8 mouse cellular contexts compared by ENCODE assay signal in the genomic region with DNA sequence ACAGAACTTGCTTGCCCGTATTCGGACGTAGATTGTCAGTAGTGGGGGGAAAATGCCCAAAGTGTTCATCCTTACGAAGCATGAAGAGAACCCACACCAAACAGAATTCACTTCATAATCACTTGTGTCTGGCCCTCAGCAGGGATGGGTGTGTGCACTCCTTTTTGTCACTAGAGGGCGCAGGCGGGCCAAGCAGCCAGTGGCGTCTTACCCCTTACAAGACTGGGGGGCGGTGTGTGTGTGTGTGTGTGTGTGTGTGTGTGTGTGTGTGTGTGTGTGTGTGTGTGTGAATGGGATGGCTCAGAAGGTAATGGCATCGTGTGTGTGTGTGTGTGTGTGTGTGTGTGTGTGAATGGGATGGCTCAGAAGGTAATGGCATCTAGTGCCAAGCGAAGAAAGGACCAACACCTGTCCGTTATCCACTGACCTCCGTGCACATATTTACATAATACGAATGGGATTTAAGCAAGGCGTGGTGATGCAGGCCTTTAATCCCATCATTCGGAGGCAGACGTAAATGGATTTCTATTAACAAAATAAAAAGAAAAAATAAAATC. TPM values are rescaled to one million over a fixed set of nuclear protein-coding genes. Genes with fewer than 3 reads are reported as not detected.
DNase-seq lines count a peak whose midpoint lies in the region; ATAC-seq and TF ChIP-seq lines count a peak whose summit lies in the region.

Gene Vps35l (plus strand): TSS at position 252 of the 557 bp plus-strand sequence.

- intact Hi-C loops in gastrocnemius, adult 2 months (cut with DNase I): loop anchor here (1.0 kb wide), 1 partner anchor 28 kb away; the partner anchor contains the start of gene Ccp110

- TF ChIP-seq CTCF in gastrocnemius, adult 2 months (IDR thresholded peaks at IDR 0.05): peak; percentile 75

- peak within 1 kb of the TSS; percentile 90 for H3K4me3 ChIP-seq in gastrocnemius, adult 2 months
- peak within 1 kb of the TSS; percentile 84 for H3K4me3 ChIP-seq in hindbrain, embryonic 16.5 days (ENCODE audit: low read length)

- H3K9ac ChIP-seq in hindbrain, embryonic 16.5 days (ENCODE audit: low read depth, low read length): peak within 1 kb of the TSS; percentile 84

- peak; percentile 84 for ATAC-seq in activated CD4-positive, CD25-positive, alpha-beta regulatory T cell, adult 4 months
- peak; percentile 79 for ATAC-seq in hindbrain, embryonic 16.5 days

- DNase-seq in cerebellum, postnatal 4 days (ENCODE audit: low spot score in 2 of 2): peak; percentile 67 to 84
- peak; percentile 84 for DNase-seq in gastrocnemius, adult 2 months
- peak; percentile 72 for DNase-seq in left cerebral cortex, adult 11 months (ENCODE audit: low spot score)
- DNase-seq in lung, postnatal 36 days: peak; percentile 90
- DNase-seq in retina, postnatal 1 day: peak; percentile 92
- peak; percentile 86 for DNase-seq in thymus, postnatal 4 days

- 1% methylated on average over 14 of the region's 16 CpGs for whole genome bisulfite sequencing in hindbrain, embryonic 16.5 days

- H3K27ac ChIP-seq in gastrocnemius, adult 2 months: peak within 1 kb of the TSS; percentile 87
- H3K27ac ChIP-seq in hindbrain, embryonic 16.5 days (ENCODE audit: low read depth, low read length): peak within 1 kb of the TSS; percentile 87

- H3K4me2 ChIP-seq in hindbrain, embryonic 16.5 days (ENCODE audit: low read length): peak within 1 kb of the TSS; percentile 62

- H3K36me3 ChIP-seq in hindbrain, embryonic 16.5 days (ENCODE audit: control insufficient read depth, insufficient read depth, low read length): peaks cover 4% of the 10 kb centered on the region

- peaks cover 12% of the 10 kb centered on the region for H3K4me1 ChIP-seq in hindbrain, embryonic 16.5 days (ENCODE audit: control insufficient read depth, insufficient read depth, low read depth, low read length)

- H3K9me3 ChIP-seq in hindbrain, embryonic 16.5 days (ENCODE audit: control insufficient read depth, low read length): no peaks in the 10 kb centered on the region

- H3K27me3 ChIP-seq in hindbrain, embryonic 16.5 days (replicated peaks; ENCODE audit: control insufficient read depth, insufficient read depth, low read length): no peaks in the 10 kb centered on the region

RNA-seq across cellular contexts. Expression of gene Vps35l, which starts in this region (rescaled TPM):
- 10 to 100 TPM; 54.5 to 62.0 TPM for polyA plus RNA-seq in activated CD4-positive, CD25-positive, alpha-beta regulatory T cell, adult 4 months (2017; shearing (Covaris generic))
- total RNA-seq in gastrocnemius, adult 2 months (2021): 10 to 100 TPM; 18.3 to 19.2 TPM
- 91.9 and 102 TPM in 2 replicates for polyA plus RNA-seq in hindbrain, embryonic 16.5 days (2015; fragmentation: Nextera tagmentation; extraction: Ambion mirVana)

Comparison
In these comparisons a context has a peak if more than half of its experiments do, and no peak if none do; other contexts are left out.
1. Peak in every context shown above with its lines: DNase-seq, ATAC-seq, H3K4me3 ChIP-seq and H3K27ac ChIP-seq.